Mouse (Mus musculus) bone marrow macrophage, adult 2 months (primary cell): ENCODE measurements around the gene Arglu1.

Experiments used
- CTCF ChIP-seq: IDR thresholded peaks from 2 replicates; pipeline ENCODE4 v1.5.1; 2012; ENCODE audit warnings: low read depth, mild to moderate bottlenecking, low read length, moderate library complexity
- POLR2A ChIP-seq: IDR thresholded peaks from 2 replicates; pipeline ENCODE4 v1.6.1; 2012; ENCODE audit warnings: mild to moderate bottlenecking, low read depth, low read length, borderline replicate concordance

DNA sequence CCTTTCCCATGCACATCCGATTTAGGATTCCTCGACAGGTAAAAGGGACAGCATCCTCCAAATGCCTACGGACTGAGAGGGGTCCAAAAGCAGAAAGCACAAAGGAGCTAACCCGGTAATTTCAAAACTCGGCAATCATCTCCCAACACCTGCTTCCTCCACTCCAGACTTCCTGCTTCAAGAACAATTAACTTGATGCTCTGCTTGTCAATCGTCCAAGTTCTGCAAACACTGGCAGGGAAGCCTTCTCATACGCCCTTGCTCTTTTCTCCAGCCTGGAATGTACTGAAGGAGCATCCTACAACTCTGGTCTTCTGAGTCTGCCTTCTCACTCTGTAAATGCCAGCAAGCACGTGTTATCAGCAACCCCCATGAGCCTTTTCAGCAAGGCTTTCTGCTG is 66.8 kb downstream of the Arglu1 start:
- TF ChIP-seq CTCF (no peak), POLR2A (no peak)
